Mouse (Mus musculus): Measurements from ENCODE around the gene Hs6st1. TPM values are rescaled to one million over a fixed set of nuclear protein-coding genes. Genes with fewer than 3 reads are reported as not detected.

The Hs6st1 gene
- total and polyA plus RNA-seq, 2 experiments from 2014 or later: 3.2 to 31.5 TPM

DNA sequence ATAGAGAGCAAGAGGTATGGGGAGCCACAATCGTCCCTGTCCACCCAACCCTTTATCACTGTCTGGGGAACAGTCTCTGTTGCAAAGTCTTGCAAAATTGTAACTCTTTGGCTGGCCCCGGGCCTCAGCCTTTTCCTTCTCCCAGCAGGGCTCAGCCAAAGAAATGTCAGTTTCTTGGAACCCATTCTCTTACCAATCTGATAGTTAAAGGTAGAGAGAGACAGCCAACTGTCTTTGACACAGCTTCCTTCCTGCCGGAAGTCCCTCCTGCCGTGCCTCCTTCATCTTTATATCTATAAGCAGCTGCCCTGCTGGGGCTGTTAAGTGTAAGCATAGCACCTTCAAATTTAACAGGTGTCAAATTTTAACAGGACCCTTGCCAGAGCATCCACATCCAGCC is 63.0 kb downstream of the Hs6st1 start:
- DNase-seq (ENCODE audit: low spot score) (no peak), ATAC-seq (ENCODE audit: insufficient read depth, low read depth) (no peak)
- Histone ChIP-seq H3K27ac (ENCODE audit: low read depth) (no peak overlapping the region), H3K9me3 (replicated peaks; ENCODE audit: control insufficient read depth, low read length) (no peaks in the 10 kb centered on the region), H3K27me3 (ENCODE audit: control insufficient read depth, insufficient read depth, low read length) (no peaks in the 10 kb centered on the region), H3K9ac (replicated peaks; ENCODE audit: low read depth, low read length) (no peak overlapping the region), H3K4me3 (ENCODE audit: low read depth, low read length) (no peak overlapping the region), H3K4me1 (ENCODE audit: control insufficient read depth, insufficient read depth) (peaks cover 13% of the 10 kb centered on the region), H3K4me2 (ENCODE audit: low read depth, low read length) (no peak overlapping the region), H3K36me3 (replicated peaks; ENCODE audit: control insufficient read depth, insufficient read depth, low read length) (no peaks in the 10 kb centered on the region)
- 38% methylated on average over 4 of the region's 4 CpGs for WGBS
- TF ChIP-seq CTCF (IDR thresholded peaks at IDR 0.05; ENCODE audit: low read depth) (no peak), EP300 (IDR thresholded peaks at IDR 0.05; ENCODE audit: low read depth) (no peak)

DNA sequence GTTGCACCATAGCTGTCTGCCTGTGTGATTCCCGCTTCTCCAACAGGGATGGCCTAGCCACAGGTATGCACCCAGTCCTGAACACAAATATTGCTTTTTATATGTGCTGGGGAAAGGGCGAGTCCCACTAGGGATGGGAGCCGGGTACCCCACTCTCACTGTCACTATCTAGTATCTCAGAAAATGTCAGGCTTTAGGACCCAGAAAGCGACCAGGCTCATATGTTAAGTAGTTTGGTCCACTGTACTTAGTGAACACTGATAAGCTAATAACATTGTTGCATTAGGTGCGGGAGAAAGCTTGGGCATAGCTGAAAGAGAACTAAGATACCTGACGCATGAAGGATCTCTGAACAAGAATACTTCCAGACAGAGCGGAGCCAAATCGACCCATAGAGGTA is 63.6 kb downstream of the Hs6st1 start:
- TF ChIP-seq CTCF (IDR thresholded peaks at IDR 0.05; ENCODE audit: low read depth) (no peak), EP300 (IDR thresholded peaks at IDR 0.05; ENCODE audit: low read depth) (no peak)
- Histone ChIP-seq H3K4me1 (ENCODE audit: control insufficient read depth, insufficient read depth) (peaks cover 13% of the 10 kb centered on the region), H3K9ac (replicated peaks; ENCODE audit: low read depth, low read length) (no peak overlapping the region), H3K4me3 (ENCODE audit: low read depth, low read length) (no peak overlapping the region), H3K27me3 (ENCODE audit: control insufficient read depth, insufficient read depth, low read length) (no peaks in the 10 kb centered on the region), H3K4me2 (ENCODE audit: low read depth, low read length) (no peak overlapping the region), H3K27ac (ENCODE audit: low read depth) (no peak overlapping the region), H3K9me3 (replicated peaks; ENCODE audit: control insufficient read depth, low read length) (no peaks in the 10 kb centered on the region), H3K36me3 (replicated peaks; ENCODE audit: control insufficient read depth, insufficient read depth, low read length) (no peaks in the 10 kb centered on the region)
- ATAC-seq (ENCODE audit: insufficient read depth, low read depth): no peak
- DNase-seq (ENCODE audit: low spot score): no peak
- 53% methylated on average over 8 of the region's 8 CpGs for WGBS

DNA sequence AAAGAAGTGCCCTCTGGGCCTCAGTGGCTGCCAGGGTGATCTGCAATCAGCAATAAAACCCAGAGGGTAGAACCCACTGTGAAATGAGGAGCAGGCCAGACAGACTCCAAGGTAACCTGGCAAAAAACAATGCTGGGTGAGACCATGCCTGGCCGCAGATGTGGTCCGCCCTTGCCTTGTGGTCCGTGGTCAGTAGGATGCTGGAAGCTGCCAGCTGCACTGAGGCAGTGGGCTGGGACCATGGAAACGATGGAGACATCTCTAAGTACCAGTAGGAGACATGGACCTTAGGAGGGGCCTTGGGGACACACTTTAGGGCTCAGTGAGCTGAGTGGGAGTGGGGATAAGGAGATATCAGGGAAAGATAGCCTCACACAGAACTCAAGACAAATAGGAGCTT is 64.0 kb downstream of the Hs6st1 start:
- no peak overlapping the region for H3K4me3 ChIP-seq (ENCODE audit: low read depth, low read length)
- no peak for TF ChIP-seq EP300 (IDR thresholded peaks at IDR 0.05; ENCODE audit: low read depth)
- no peak for TF ChIP-seq CTCF (IDR thresholded peaks at IDR 0.05; ENCODE audit: low read depth)
- no peaks in the 10 kb centered on the region for H3K36me3 ChIP-seq (replicated peaks; ENCODE audit: control insufficient read depth, insufficient read depth, low read length)
- WGBS: 65% methylated on average over 4 of the region's 4 CpGs
- no peak for ATAC-seq (ENCODE audit: insufficient read depth, low read depth)
- H3K9me3 ChIP-seq (replicated peaks; ENCODE audit: control insufficient read depth, low read length): no peaks in the 10 kb centered on the region
- H3K4me1 ChIP-seq (ENCODE audit: control insufficient read depth, insufficient read depth): peaks cover 13% of the 10 kb centered on the region
- no peak overlapping the region for H3K9ac ChIP-seq (replicated peaks; ENCODE audit: low read depth, low read length)
- DNase-seq (ENCODE audit: low spot score): no peak
- H3K27ac ChIP-seq (ENCODE audit: low read depth): no peak overlapping the region
- no peaks in the 10 kb centered on the region for H3K27me3 ChIP-seq (ENCODE audit: control insufficient read depth, insufficient read depth, low read length)
- no peak overlapping the region for H3K4me2 ChIP-seq (ENCODE audit: low read depth, low read length)

DNA sequence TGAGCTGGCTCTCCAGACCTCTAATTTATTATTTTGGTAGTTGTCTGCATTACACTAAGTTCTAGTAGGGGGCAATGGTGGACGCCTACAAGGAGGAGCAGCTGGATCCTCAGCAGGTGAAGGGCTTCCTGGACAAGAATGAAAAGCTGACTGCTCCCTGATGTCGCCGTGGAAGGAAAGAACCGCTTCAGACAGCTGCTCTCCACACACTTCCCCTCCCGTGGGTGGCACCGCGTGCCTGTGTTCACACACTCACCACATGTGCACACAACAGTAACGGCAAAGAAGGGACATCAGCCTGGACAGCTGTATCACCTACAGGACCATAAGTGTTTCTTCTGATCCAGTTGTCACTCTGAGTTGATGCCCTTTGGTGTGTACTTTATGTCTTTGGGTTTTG is 64.8 kb downstream of the Hs6st1 start:
- DNase-seq (ENCODE audit: low spot score) (no peak), ATAC-seq (ENCODE audit: insufficient read depth, low read depth) (no peak)
- Histone ChIP-seq H3K27me3 (ENCODE audit: control insufficient read depth, insufficient read depth, low read length) (no peaks in the 10 kb centered on the region), H3K27ac (ENCODE audit: low read depth) (no peak overlapping the region), H3K9me3 (replicated peaks; ENCODE audit: control insufficient read depth, low read length) (no peaks in the 10 kb centered on the region), H3K36me3 (replicated peaks; ENCODE audit: control insufficient read depth, insufficient read depth, low read length) (no peaks in the 10 kb centered on the region), H3K4me1 (ENCODE audit: control insufficient read depth, insufficient read depth) (peaks cover 13% of the 10 kb centered on the region), H3K9ac (replicated peaks; ENCODE audit: low read depth, low read length) (no peak overlapping the region), H3K4me2 (ENCODE audit: low read depth, low read length) (no peak overlapping the region), H3K4me3 (ENCODE audit: low read depth, low read length) (no peak overlapping the region)
- no peak for TF ChIP-seq CTCF (IDR thresholded peaks at IDR 0.05; ENCODE audit: low read depth)
- no peak for TF ChIP-seq EP300 (IDR thresholded peaks at IDR 0.05; ENCODE audit: low read depth)
- WGBS: 59% methylated on average over 8 of the region's 8 CpGs

DNA sequence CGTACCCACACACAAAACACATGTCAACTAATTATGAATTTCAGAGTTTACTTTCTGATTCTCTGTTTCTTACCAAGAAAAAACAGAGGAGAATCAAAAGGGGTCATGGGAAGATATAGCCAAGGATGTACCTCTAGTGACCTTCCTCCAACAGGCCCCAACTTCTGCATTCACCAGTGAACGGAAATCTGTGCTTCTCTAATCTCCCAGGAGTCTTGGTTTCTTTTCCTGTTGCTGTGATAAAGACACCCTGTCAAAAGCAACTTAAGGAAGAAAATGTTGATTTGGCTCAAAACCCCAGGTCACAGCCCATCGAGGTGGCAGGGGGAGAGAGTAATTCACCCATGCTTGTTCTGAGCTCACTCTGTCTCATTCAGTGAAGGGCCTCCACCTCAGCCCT is 65.4 kb downstream of the Hs6st1 start:
- Histone ChIP-seq H3K9ac (replicated peaks; ENCODE audit: low read depth, low read length) (no peak overlapping the region), H3K9me3 (replicated peaks; ENCODE audit: control insufficient read depth, low read length) (no peaks in the 10 kb centered on the region), H3K4me3 (ENCODE audit: low read depth, low read length) (no peak overlapping the region), H3K27ac (ENCODE audit: low read depth) (no peak overlapping the region), H3K27me3 (ENCODE audit: control insufficient read depth, insufficient read depth, low read length) (no peaks in the 10 kb centered on the region), H3K4me1 (ENCODE audit: control insufficient read depth, insufficient read depth) (peaks cover 13% of the 10 kb centered on the region), H3K36me3 (replicated peaks; ENCODE audit: control insufficient read depth, insufficient read depth, low read length) (no peaks in the 10 kb centered on the region), H3K4me2 (ENCODE audit: low read depth, low read length) (no peak overlapping the region)
- 58% methylated on average over 3 of the region's 3 CpGs for WGBS
- TF ChIP-seq EP300 (IDR thresholded peaks at IDR 0.05; ENCODE audit: low read depth) (no peak), CTCF (IDR thresholded peaks at IDR 0.05; ENCODE audit: low read depth) (no peak)
- ATAC-seq (ENCODE audit: insufficient read depth, low read depth) (no peak), DNase-seq (ENCODE audit: low spot score) (no peak)

DNA sequence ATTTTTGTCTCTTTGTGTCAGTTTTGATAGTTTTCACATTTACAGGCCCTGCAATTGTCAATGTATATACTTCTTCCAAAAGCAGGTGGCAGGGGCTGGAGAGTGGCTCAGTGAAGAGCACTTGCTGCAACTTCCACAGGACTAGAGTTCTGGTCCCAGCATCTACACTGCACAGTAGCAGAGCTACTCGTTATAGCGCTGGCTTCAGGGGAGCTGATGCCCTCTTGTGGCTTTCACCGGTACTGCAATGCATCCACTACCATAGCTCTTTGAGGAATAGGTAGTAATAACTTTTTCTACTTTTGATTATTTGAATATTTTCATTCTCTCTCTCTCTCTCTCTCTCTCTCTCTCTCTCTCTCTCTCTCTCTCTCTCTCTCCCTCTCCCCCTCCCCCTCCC is 66.4 kb downstream of the Hs6st1 start:
- TF ChIP-seq EP300 (IDR thresholded peaks at IDR 0.05; ENCODE audit: low read depth) (no peak), CTCF (IDR thresholded peaks at IDR 0.05; ENCODE audit: low read depth) (peak; percentile 93)
- H3K36me3 ChIP-seq (replicated peaks; ENCODE audit: control insufficient read depth, insufficient read depth, low read length): no peaks in the 10 kb centered on the region
- WGBS: 3% methylated on average over 3 of the region's 3 CpGs
- ATAC-seq (ENCODE audit: insufficient read depth, low read depth) (no peak), DNase-seq (ENCODE audit: low spot score) (no peak)
- peaks cover 13% of the 10 kb centered on the region for H3K4me1 ChIP-seq (ENCODE audit: control insufficient read depth, insufficient read depth)
- no peaks in the 10 kb centered on the region for H3K27me3 ChIP-seq (ENCODE audit: control insufficient read depth, insufficient read depth, low read length)
- no peak overlapping the region for H3K4me3 ChIP-seq (ENCODE audit: low read depth, low read length)
- no peak overlapping the region for H3K27ac ChIP-seq (ENCODE audit: low read depth)
- H3K9ac ChIP-seq (replicated peaks; ENCODE audit: low read depth, low read length): no peak overlapping the region
- no peaks in the 10 kb centered on the region for H3K9me3 ChIP-seq (replicated peaks; ENCODE audit: control insufficient read depth, low read length)
- H3K4me2 ChIP-seq (ENCODE audit: low read depth, low read length): no peak overlapping the region

Data from heart, postnatal 0 days (tissue).